Mouse (Mus musculus) liver, postnatal 0 days (tissue): ENCODE results near the gene Dcakd. TPM values are rescaled to one million over a fixed set of nuclear protein-coding genes. Genes with fewer than 3 reads are reported as not detected.

Experiments
- ATAC-seq: fragments of 200-750 bp; cut with Nextera tagmentation; 2 replicates; pipeline ENCODE4 v1.8.0; 2017; ENCODE audit warnings: mild to moderate bottlenecking, moderate library complexity
- DNase-seq: peaks from one replicate; pipeline ENCODE4 v3.0.0-alpha.2; 2016
- H3K27ac ChIP-seq: fragments of 300-500 bp; sonication (generic); 2 replicates; pipeline ENCODE4 v1.5.1; 2014; ENCODE audit warnings: antibody characterized with exemption, moderate library complexity, mild to moderate bottlenecking, low read depth
- H3K27me3 ChIP-seq: fragments of 300-500 bp; sonication (generic); 2 replicates; pipeline ENCODE4 v1.6.1; 2014; ENCODE audit warnings: low read length, control low read depth, mixed read lengths; ENCODE audit not compliant: insufficient read depth
- H3K36me3 ChIP-seq: fragments of 300-500 bp; sonication (generic); replicated peaks from 2 replicates; pipeline ENCODE4 v1.6.1; 2014; ENCODE audit warnings: mild to moderate bottlenecking, control low read depth, low read length, moderate library complexity, mixed read lengths; ENCODE audit not compliant: insufficient read depth
- H3K4me1 ChIP-seq: fragments of 300-500 bp; sonication (generic); 2 replicates; pipeline ENCODE4 v1.6.1; 2014; ENCODE audit warnings: antibody characterized with exemption, mild to moderate bottlenecking, control low read depth; ENCODE audit not compliant: insufficient read depth
- H3K4me2 ChIP-seq: fragments of 300-500 bp; sonication (generic); 2 replicates; pipeline ENCODE4 v1.6.1; 2014; ENCODE audit warnings: low read depth, mild to moderate bottlenecking, low read length, moderate library complexity, mixed read lengths
- H3K4me3 ChIP-seq: fragments of 300-500 bp; sonication (generic); 2 replicates; pipeline ENCODE4 v1.5.1; 2014; ENCODE audit warnings: low read depth, low read length
- H3K9ac ChIP-seq: fragments of 300-500 bp; sonication (generic); replicated peaks from 2 replicates; pipeline ENCODE4 v1.6.1; 2014; ENCODE audit warnings: mild to moderate bottlenecking, moderate library complexity
- H3K9me3 ChIP-seq: fragments of 300-500 bp; sonication (generic); 2 replicates; pipeline ENCODE4 v1.6.1; 2016; ENCODE audit warnings: mild to moderate bottlenecking, control low read depth, low read length, mixed read lengths
- CTCF ChIP-seq: sonication (generic); IDR thresholded peaks from 2 replicates; pipeline ENCODE4 v1.5.1; 2016; ENCODE audit warnings: antibody characterized with exemption, low read depth
- EP300 ChIP-seq: IDR thresholded peaks from 2 replicates; pipeline ENCODE4 v1.6.1; 2016; ENCODE audit warnings: antibody characterized with exemption, low read depth, mild to moderate bottlenecking
- WGBS: fragments of 180-500 bp; shearing (Covaris S2); extraction: QIAGEN DNeasy Blood & Tissue Kit; methylation state at CpG from one replicate; pipeline ENCODE4 v1.1.7; 2014; ENCODE audit not compliant: insufficient replicate concordance; 5-methylcytosine and 5-hydroxymethylcytosine counted together
- polyA plus RNA-seq: library from polyadenylated mRNA; unstranded; fragments of >200 nt; fragmentation: Nextera tagmentation; extraction: Ambion mirVana; gene quantifications from 2 replicates; pipeline ENCODE4 v1.2.1, GENCODE M21; 2015

The Dcakd gene
- polyA plus RNA-seq, result 32.3 and 32.5 TPM in 2 replicates

GRCm38 (mm10) chr11:103028176-103028891 lies at the start of gene Dcakd, which contains the start of gene Nmt1:
Gene Dcakd (minus strand): TSS chr11:103028333.
Gene Nmt1 (plus strand): TSS chr11:103028190.
- DNase-seq, result peak; percentile 93
- peak within 1 kb of the TSS; percentile 73 for H3K4me2 ChIP-seq
- peaks cover 14% of the 10 kb centered on the region; the same call in 1 of the 2 replicates for H3K36me3 ChIP-seq
- peak within 1 kb of the TSS; percentile 96 for H3K27ac ChIP-seq
- WGBS, result under 1% methylated on average over 36 of the region's 36 CpGs
- H3K27me3 ChIP-seq, result no peaks in the 10 kb centered on the region
- peak; percentile 97 for ATAC-seq
- H3K4me3 ChIP-seq, result peak within 1 kb of the TSS; percentile 74
- TF ChIP-seq EP300, result peak; percentile 59
- no peak for TF ChIP-seq CTCF
- H3K9me3 ChIP-seq, result no peaks in the 10 kb centered on the region
- peak within 1 kb of the TSS; percentile 84 for H3K9ac ChIP-seq
- peaks cover 38% of the 10 kb centered on the region for H3K4me1 ChIP-seq

DNA sequence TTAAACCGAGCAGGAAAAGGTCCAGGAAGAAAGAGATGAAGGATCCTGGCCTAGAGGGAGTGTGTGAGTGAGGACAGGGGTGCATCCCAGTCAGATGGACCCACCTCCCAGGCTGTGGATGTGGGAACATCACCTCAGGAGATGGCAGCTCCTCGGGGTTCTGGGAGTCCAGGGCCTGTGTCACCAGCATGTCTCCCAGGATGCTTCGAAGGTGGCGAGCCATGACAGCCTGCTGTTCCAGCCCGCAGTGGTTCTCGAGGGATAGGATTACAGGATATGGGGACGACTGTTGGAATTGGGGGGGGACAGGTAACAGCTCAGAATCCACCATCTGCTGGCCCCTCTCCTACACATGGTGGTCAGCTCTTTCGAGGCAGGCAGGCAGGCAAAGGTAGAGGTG lies 48.4 kb upstream of the Dcakd start:
- no peak overlapping the region for H3K4me2 ChIP-seq
- WGBS, result 73% methylated on average over 8 of the region's 8 CpGs

DNA sequence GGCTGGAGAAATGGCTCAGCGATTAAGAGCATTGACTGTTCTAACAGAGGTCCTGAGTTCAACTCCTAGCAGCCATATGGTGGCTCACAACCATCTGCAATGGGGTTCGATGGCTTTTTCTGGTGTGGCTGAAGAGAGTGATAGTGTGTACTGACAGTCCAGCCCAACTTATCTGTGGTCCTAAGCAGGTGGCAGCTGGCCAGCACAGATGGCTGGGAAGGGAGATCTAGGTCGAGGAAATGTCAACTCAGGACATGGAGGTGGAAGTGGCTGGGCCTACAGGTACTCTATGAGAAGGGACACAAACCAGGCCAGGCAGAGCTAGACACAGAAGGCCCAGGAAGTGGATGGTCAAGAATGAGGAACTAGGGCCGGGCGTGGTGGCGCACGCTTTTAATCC lies 47.9 kb upstream of the Dcakd start:
- 56% methylated on average over 7 of the region's 7 CpGs for WGBS
- H3K4me3 ChIP-seq, result no peak overlapping the region
- no peaks in the 10 kb centered on the region for H3K9me3 ChIP-seq
- no peak overlapping the region for H3K4me2 ChIP-seq
- TF ChIP-seq CTCF, result no peak
- TF ChIP-seq EP300, result peak; percentile 33; the same call in 1 of the 2 replicates
- no peaks in the 10 kb centered on the region for H3K36me3 ChIP-seq
- DNase-seq, result no peak
- peaks cover 12% of the 10 kb centered on the region for H3K27me3 ChIP-seq
- H3K27ac ChIP-seq, result no peak overlapping the region
- no peak overlapping the region for H3K9ac ChIP-seq
- ATAC-seq, result peak; percentile 27; the same call in 1 of the 2 replicates
- H3K4me1 ChIP-seq, result peaks cover 9% of the 10 kb centered on the region

More for the DNA sequence above, 48.4 kb upstream of the Dcakd start:
- Histone ChIP-seq H3K4me3 (no peak overlapping the region), H3K27ac (no peak overlapping the region), H3K9me3 (no peaks in the 10 kb centered on the region), H3K4me1 (peaks cover 9% of the 10 kb centered on the region), H3K36me3 (no peaks in the 10 kb centered on the region), H3K27me3 (peaks cover 12% of the 10 kb centered on the region), H3K9ac (no peak overlapping the region)
- no peak for TF ChIP-seq EP300
- TF ChIP-seq CTCF, result no peak
- no peak for DNase-seq
- no peak for ATAC-seq

DNA sequence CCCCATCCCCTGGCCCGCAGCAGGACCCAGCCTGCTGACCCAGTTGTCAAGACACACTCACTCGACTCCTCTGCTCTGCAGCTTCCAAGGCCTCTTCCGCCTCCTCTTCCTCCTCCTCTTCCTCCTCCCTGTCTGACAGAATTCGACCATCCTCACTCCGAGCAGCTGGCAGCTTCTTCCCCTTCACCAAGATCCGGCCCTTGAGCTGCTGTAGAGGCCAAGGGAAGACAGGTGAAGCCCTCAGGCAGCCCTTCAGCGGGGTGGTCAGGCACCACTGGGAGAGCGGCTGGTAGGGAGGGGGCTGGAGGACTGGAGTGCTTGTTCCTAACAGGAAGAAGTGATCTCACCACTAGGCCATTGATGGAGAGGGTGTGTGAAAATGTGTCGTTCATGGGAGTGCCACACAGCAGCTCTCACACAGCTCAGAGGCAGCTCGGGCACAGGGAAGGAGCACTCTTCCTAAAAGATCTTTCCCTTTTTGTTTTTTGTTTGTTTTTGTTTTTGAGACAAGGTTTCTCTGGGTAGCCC lies 46.7 kb upstream of the Dcakd start:
- Histone ChIP-seq H3K9me3 (no peaks in the 10 kb centered on the region), H3K4me1 (no peaks in the 10 kb centered on the region), H3K4me3 (no peak overlapping the region), H3K27ac (no peak overlapping the region), H3K4me2 (no peak overlapping the region), H3K9ac (no peak overlapping the region), H3K36me3 (peaks cover 2% of the 10 kb centered on the region; the same call in 1 of the 2 replicates), H3K27me3 (peaks cover under 1% of the 10 kb centered on the region; the same call in 1 of the 2 replicates)
- ATAC-seq (no peak), DNase-seq (no peak)
- 38% methylated on average over 10 of the region's 10 CpGs for WGBS
- no peak for TF ChIP-seq CTCF
- no peak for TF ChIP-seq EP300

DNA sequence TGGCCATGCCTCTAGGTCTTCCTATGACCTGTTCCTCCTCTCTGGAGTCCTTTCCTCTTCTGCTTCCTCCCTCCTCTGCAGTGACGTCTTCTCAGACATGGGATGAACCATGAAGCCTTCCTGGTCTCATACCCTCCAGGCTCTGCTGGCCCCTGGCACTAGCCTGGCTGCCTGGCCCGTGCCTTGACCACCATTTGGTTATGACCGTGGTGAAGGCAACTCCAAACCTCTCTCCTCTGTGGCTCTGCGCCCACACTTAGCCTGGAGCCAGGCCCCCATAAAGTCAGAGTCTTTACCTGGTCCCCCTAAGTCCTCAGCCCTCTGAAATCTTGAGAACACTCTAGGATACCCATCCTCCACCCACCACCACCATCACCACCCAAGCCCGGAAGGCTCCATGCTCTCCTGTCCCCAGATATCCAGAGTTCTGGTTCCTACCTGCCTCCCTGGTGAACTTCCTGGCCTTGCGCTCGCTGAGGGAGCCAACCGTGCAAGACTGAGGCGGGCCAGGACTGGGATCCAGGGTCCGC lies 46.1 kb upstream of the Dcakd start:
- H3K9me3 ChIP-seq, result no peaks in the 10 kb centered on the region
- no peak for DNase-seq
- no peak overlapping the region for H3K9ac ChIP-seq
- 75% methylated on average over 10 of the region's 10 CpGs for WGBS
- ATAC-seq, result no peak
- no peaks in the 10 kb centered on the region for H3K4me1 ChIP-seq
- H3K27me3 ChIP-seq, result no peaks in the 10 kb centered on the region
- H3K27ac ChIP-seq, result no peak overlapping the region
- H3K4me2 ChIP-seq, result no peak overlapping the region
- H3K36me3 ChIP-seq, result peaks cover 3% of the 10 kb centered on the region; the same call in 1 of the 2 replicates
- H3K4me3 ChIP-seq, result no peak overlapping the region
- TF ChIP-seq EP300, result no peak

GRCm38 (mm10) chr11:103073671-103074070 lies 45.5 kb upstream of the Dcakd start:
- no peak overlapping the region for H3K4me2 ChIP-seq
- no peak for ATAC-seq
- no peak for DNase-seq
- 86% methylated on average over 7 of the region's 7 CpGs for WGBS
- no peaks in the 10 kb centered on the region for H3K27me3 ChIP-seq
- TF ChIP-seq EP300 (no peak), CTCF (no peak)
- H3K4me1 ChIP-seq, result no peaks in the 10 kb centered on the region
- peaks cover 8% of the 10 kb centered on the region; the same call in 1 of the 2 replicates for H3K36me3 ChIP-seq
- no peak overlapping the region for H3K4me3 ChIP-seq
- no peaks in the 10 kb centered on the region for H3K9me3 ChIP-seq
- no peak overlapping the region for H3K27ac ChIP-seq
- no peak overlapping the region for H3K9ac ChIP-seq
